Mouse (Mus musculus) T-helper 1 cell (primary cell): ENCODE results near the gene Igf1r.

ENCODE experiments used
- in situ Hi-C: fragments of 300-600 bp; cut with MboI, MseI; formaldehyde crosslinking; loops from one replicate; pipeline ENCODE4 v1.15.1; 2025; ENCODE audit warnings: high pct_unique_total_duplicates

Igf1r gene

GRCm38 (mm10) chr7:68006074-68006473 is 53.4 kb downstream of the Igf1r start:
- in situ Hi-C loops, result no loop called here

GRCm38 (mm10) chr7:68006496-68006895 is 53.9 kb downstream of the Igf1r start:
- in situ Hi-C loops, result no loop called here

- in situ Hi-C loops, result no loop called here
Observed at GRCm38 (mm10) chr7:68009635-68010034, 57.0 kb downstream of the Igf1r start.

GRCm38 (mm10) chr7:68010168-68010567 is 57.5 kb downstream of the Igf1r start:
- in situ Hi-C loops, result no loop called here

GRCm38 (mm10) chr7:68010802-68011201 is 58.2 kb downstream of the Igf1r start:
- in situ Hi-C loops, result no loop called here

GRCm38 (mm10) chr7:68011385-68012122 is 58.9 kb downstream of the Igf1r start:
- in situ Hi-C loops, result no loop called here

GRCm38 (mm10) chr7:68012123-68012474 is 59.5 kb downstream of the Igf1r start:
- in situ Hi-C loops, result no loop called here

- in situ Hi-C loops, result no loop called here
Observed at GRCm38 (mm10) chr7:68014495-68014894, 61.9 kb downstream of the Igf1r start.

- in situ Hi-C loops, result no loop called here
Observed at GRCm38 (mm10) chr7:68015404-68015803, 62.8 kb downstream of the Igf1r start.

GRCm38 (mm10) chr7:68018038-68018437 is 65.4 kb downstream of the Igf1r start:
- in situ Hi-C loops, result no loop called here

- in situ Hi-C loops, result loop anchor here (5.0 kb wide), 1 partner anchor 428 kb away; no protein-coding TSS in a partner anchor
Observed at GRCm38 (mm10) chr7:68020556-68020955, 67.9 kb downstream of the Igf1r start.

GRCm38 (mm10) chr7:68021741-68022140 is 69.1 kb downstream of the Igf1r start:
- in situ Hi-C loops, result loop anchor here (5.0 kb wide), 1 partner anchor 429 kb away; no protein-coding TSS in a partner anchor

- in situ Hi-C loops, result loop anchor here (5.0 kb wide), 1 partner anchor 430 kb away; no protein-coding TSS in a partner anchor
Observed at GRCm38 (mm10) chr7:68022188-68022587, 69.6 kb downstream of the Igf1r start.

- in situ Hi-C loops, result loop anchor here (5.0 kb wide), 1 partner anchor 432 kb away; no protein-coding TSS in a partner anchor
Observed at GRCm38 (mm10) chr7:68023882-68024281, 71.3 kb downstream of the Igf1r start.

- in situ Hi-C loops, result loop anchor here (5.0 kb wide), 1 partner anchor 432 kb away; no protein-coding TSS in a partner anchor
Observed at GRCm38 (mm10) chr7:68024625-68025024, 72.0 kb downstream of the Igf1r start.

GRCm38 (mm10) chr7:68025396-68025795 is 72.8 kb downstream of the Igf1r start:
- in situ Hi-C loops, result no loop called here

GRCm38 (mm10) chr7:68026076-68026475 is 73.4 kb downstream of the Igf1r start:
- in situ Hi-C loops, result no loop called here

GRCm38 (mm10) chr7:68028167-68028566 is 75.5 kb downstream of the Igf1r start:
- in situ Hi-C loops, result no loop called here

- in situ Hi-C loops, result no loop called here
Observed at GRCm38 (mm10) chr7:68030846-68031245, 78.2 kb downstream of the Igf1r start.

GRCm38 (mm10) chr7:68036527-68036926 is 83.9 kb downstream of the Igf1r start:
- in situ Hi-C loops, result no loop called here

- in situ Hi-C loops, result no loop called here
Observed at GRCm38 (mm10) chr7:68038846-68039245, 86.2 kb downstream of the Igf1r start.

GRCm38 (mm10) chr7:68039550-68039949 is 86.9 kb downstream of the Igf1r start:
- in situ Hi-C loops, result no loop called here

GRCm38 (mm10) chr7:68044621-68045020 is 92.0 kb downstream of the Igf1r start:
- in situ Hi-C loops, result no loop called here
